Mouse (Mus musculus): ENCODE measurements at regions not wholly inside any gene's neighbourhood (a gene's known extent, or its start where the extent isn't known, plus 50 kb on each side); places are given as distances from the start of the nearest gene placed in this dataset.

GRCm38 (mm10) chr8:126784604-126785003 lies 161.0 kb downstream of the Tomm20 start:
- H3K4me2 ChIP-seq (ENCODE audit: low read length) = no peak overlapping the region
- H3K27me3 ChIP-seq (replicated peaks; ENCODE audit: control insufficient read depth, insufficient read depth, low read length) = no peaks in the 10 kb centered on the region
- no peak for DNase-seq (ENCODE audit: low spot score)
- no peak overlapping the region for H3K27ac ChIP-seq (ENCODE audit: low read depth)
- WGBS = 92% methylated on average over 4 of the region's 4 CpGs
- ATAC-seq (replicated peaks; ENCODE audit: low FRiP score, low TSS enrichment, low read depth) = no peak
- H3K9ac ChIP-seq (ENCODE audit: low read length) = no peak overlapping the region
- H3K4me1 ChIP-seq (replicated peaks; ENCODE audit: control insufficient read depth, insufficient read depth, low read length) = peaks cover 9% of the 10 kb centered on the region
- H3K9me3 ChIP-seq (ENCODE audit: control insufficient read depth, low read length) = peaks cover 4% of the 10 kb centered on the region; the same call in 1 of the 2 replicates
- no peak overlapping the region for H3K4me3 ChIP-seq (ENCODE audit: low read depth, low read length)
- no peaks in the 10 kb centered on the region for H3K36me3 ChIP-seq (ENCODE audit: control insufficient read depth, insufficient read depth, low read length)

GRCm38 (mm10) chr8:126783703-126784440 lies 161.8 kb downstream of the Tomm20 start:
- DNase-seq (ENCODE audit: low spot score) (no peak), ATAC-seq (replicated peaks; ENCODE audit: low FRiP score, low TSS enrichment, low read depth) (no peak)
- H3K9me3 ChIP-seq (ENCODE audit: control insufficient read depth, low read length) = peaks cover 4% of the 10 kb centered on the region; the same call in 1 of the 2 replicates
- 74% methylated on average over 12 of the region's 12 CpGs for WGBS
- H3K9ac ChIP-seq (ENCODE audit: low read length) = no peak overlapping the region
- no peak overlapping the region for H3K4me3 ChIP-seq (ENCODE audit: low read depth, low read length)
- H3K27ac ChIP-seq (ENCODE audit: low read depth) = no peak overlapping the region
- H3K27me3 ChIP-seq (replicated peaks; ENCODE audit: control insufficient read depth, insufficient read depth, low read length) = no peaks in the 10 kb centered on the region
- peaks cover 4% of the 10 kb centered on the region for H3K4me1 ChIP-seq (replicated peaks; ENCODE audit: control insufficient read depth, insufficient read depth, low read length)
- no peaks in the 10 kb centered on the region for H3K36me3 ChIP-seq (ENCODE audit: control insufficient read depth, insufficient read depth, low read length)
- no peak overlapping the region for H3K4me2 ChIP-seq (ENCODE audit: low read length)

GRCm38 (mm10) chr8:126778673-126779072 lies 167.0 kb downstream of the Tomm20 start:
- H3K27ac ChIP-seq (ENCODE audit: low read depth) = no peak overlapping the region
- DNase-seq (ENCODE audit: low spot score) (no peak), ATAC-seq (replicated peaks; ENCODE audit: low FRiP score, low TSS enrichment, low read depth) (no peak)
- no peaks in the 10 kb centered on the region for H3K36me3 ChIP-seq (ENCODE audit: control insufficient read depth, insufficient read depth, low read length)
- no peak overlapping the region for H3K4me2 ChIP-seq (ENCODE audit: low read length)
- H3K4me3 ChIP-seq (ENCODE audit: low read depth, low read length) = no peak overlapping the region
- no peaks in the 10 kb centered on the region for H3K27me3 ChIP-seq (replicated peaks; ENCODE audit: control insufficient read depth, insufficient read depth, low read length)
- no peaks in the 10 kb centered on the region for H3K9me3 ChIP-seq (ENCODE audit: control insufficient read depth, low read length)
- no peaks in the 10 kb centered on the region for H3K4me1 ChIP-seq (replicated peaks; ENCODE audit: control insufficient read depth, insufficient read depth, low read length)
- H3K9ac ChIP-seq (ENCODE audit: low read length) = no peak overlapping the region
- WGBS = 94% methylated on average over 7 of the region's 7 CpGs

GRCm38 (mm10) chr8:126778131-126778530 lies 167.5 kb downstream of the Tomm20 start:
- DNase-seq (ENCODE audit: low spot score) (no peak), ATAC-seq (replicated peaks; ENCODE audit: low FRiP score, low TSS enrichment, low read depth) (no peak)
- no peaks in the 10 kb centered on the region for H3K4me1 ChIP-seq (replicated peaks; ENCODE audit: control insufficient read depth, insufficient read depth, low read length)
- no peak overlapping the region for H3K9ac ChIP-seq (ENCODE audit: low read length)
- H3K27me3 ChIP-seq (replicated peaks; ENCODE audit: control insufficient read depth, insufficient read depth, low read length) = no peaks in the 10 kb centered on the region
- H3K36me3 ChIP-seq (ENCODE audit: control insufficient read depth, insufficient read depth, low read length) = no peaks in the 10 kb centered on the region
- H3K27ac ChIP-seq (ENCODE audit: low read depth) = no peak overlapping the region
- no peaks in the 10 kb centered on the region for H3K9me3 ChIP-seq (ENCODE audit: control insufficient read depth, low read length)
- no peak overlapping the region for H3K4me2 ChIP-seq (ENCODE audit: low read length)
- 94% methylated on average over 7 of the region's 7 CpGs for WGBS
- H3K4me3 ChIP-seq (ENCODE audit: low read depth, low read length) = no peak overlapping the region

GRCm38 (mm10) chr8:126776605-126777469 lies 168.8 kb downstream of the Tomm20 start:
- WGBS = 78% methylated on average over 11 of the region's 11 CpGs
- no peaks in the 10 kb centered on the region for H3K27me3 ChIP-seq (replicated peaks; ENCODE audit: control insufficient read depth, insufficient read depth, low read length)
- no peaks in the 10 kb centered on the region for H3K4me1 ChIP-seq (replicated peaks; ENCODE audit: control insufficient read depth, insufficient read depth, low read length)
- DNase-seq (ENCODE audit: low spot score) (no peak), ATAC-seq (replicated peaks; ENCODE audit: low FRiP score, low TSS enrichment, low read depth) (0 out of 2 replicates have a peak, but pooled peaks have one; percentile 28)
- no peak overlapping the region for H3K4me2 ChIP-seq (ENCODE audit: low read length)
- no peak overlapping the region for H3K9ac ChIP-seq (ENCODE audit: low read length)
- no peaks in the 10 kb centered on the region for H3K9me3 ChIP-seq (ENCODE audit: control insufficient read depth, low read length)
- no peak overlapping the region for H3K4me3 ChIP-seq (ENCODE audit: low read depth, low read length)
- no peak overlapping the region for H3K27ac ChIP-seq (ENCODE audit: low read depth)
- H3K36me3 ChIP-seq (ENCODE audit: control insufficient read depth, insufficient read depth, low read length) = no peaks in the 10 kb centered on the region

- ATAC-seq (replicated peaks; ENCODE audit: low FRiP score, low TSS enrichment, low read depth) (no peak), DNase-seq (ENCODE audit: low spot score) (no peak)
- 47% methylated on average over 3 of the region's 3 CpGs for WGBS
- no peaks in the 10 kb centered on the region for H3K27me3 ChIP-seq (replicated peaks; ENCODE audit: control insufficient read depth, insufficient read depth, low read length)
- no peak overlapping the region for H3K27ac ChIP-seq (ENCODE audit: low read depth)
- no peaks in the 10 kb centered on the region for H3K9me3 ChIP-seq (ENCODE audit: control insufficient read depth, low read length)
- no peaks in the 10 kb centered on the region for H3K36me3 ChIP-seq (ENCODE audit: control insufficient read depth, insufficient read depth, low read length)
- H3K4me3 ChIP-seq (ENCODE audit: low read depth, low read length) = no peak overlapping the region
- no peak overlapping the region for H3K9ac ChIP-seq (ENCODE audit: low read length)
- H3K4me2 ChIP-seq (ENCODE audit: low read length) = no peak overlapping the region
- no peaks in the 10 kb centered on the region for H3K4me1 ChIP-seq (replicated peaks; ENCODE audit: control insufficient read depth, insufficient read depth, low read length)
Measured at GRCm38 (mm10) chr8:126775334-126775733, 170.3 kb downstream of the Tomm20 start.

GRCm38 (mm10) chr8:126774816-126775215 lies 170.8 kb downstream of the Tomm20 start:
- Histone ChIP-seq H3K27ac (ENCODE audit: low read depth) (no peak overlapping the region), H3K4me3 (ENCODE audit: low read depth, low read length) (no peak overlapping the region), H3K9ac (ENCODE audit: low read length) (no peak overlapping the region), H3K36me3 (ENCODE audit: control insufficient read depth, insufficient read depth, low read length) (no peaks in the 10 kb centered on the region), H3K9me3 (ENCODE audit: control insufficient read depth, low read length) (no peaks in the 10 kb centered on the region), H3K27me3 (replicated peaks; ENCODE audit: control insufficient read depth, insufficient read depth, low read length) (no peaks in the 10 kb centered on the region), H3K4me2 (ENCODE audit: low read length) (no peak overlapping the region), H3K4me1 (replicated peaks; ENCODE audit: control insufficient read depth, insufficient read depth, low read length) (no peaks in the 10 kb centered on the region)
- DNase-seq (ENCODE audit: low spot score) (no peak), ATAC-seq (replicated peaks; ENCODE audit: low FRiP score, low TSS enrichment, low read depth) (no peak)
- 57% methylated on average over 7 of the region's 7 CpGs for WGBS

GRCm38 (mm10) chr8:126772748-126773147 lies 172.9 kb downstream of the Tomm20 start:
- H3K9me3 ChIP-seq (ENCODE audit: control insufficient read depth, low read length) = no peaks in the 10 kb centered on the region
- no peaks in the 10 kb centered on the region for H3K4me1 ChIP-seq (replicated peaks; ENCODE audit: control insufficient read depth, insufficient read depth, low read length)
- DNase-seq (ENCODE audit: low spot score) (no peak), ATAC-seq (replicated peaks; ENCODE audit: low FRiP score, low TSS enrichment, low read depth) (no peak)
- H3K4me3 ChIP-seq (ENCODE audit: low read depth, low read length) = no peak overlapping the region
- whole genome bisulfite sequencing = 86% methylated on average over 11 of the region's 11 CpGs
- H3K4me2 ChIP-seq (ENCODE audit: low read length) = no peak overlapping the region
- H3K36me3 ChIP-seq (ENCODE audit: control insufficient read depth, insufficient read depth, low read length) = no peaks in the 10 kb centered on the region
- H3K27ac ChIP-seq (ENCODE audit: low read depth) = no peak overlapping the region
- H3K9ac ChIP-seq (ENCODE audit: low read length) = no peak overlapping the region
- H3K27me3 ChIP-seq (replicated peaks; ENCODE audit: control insufficient read depth, insufficient read depth, low read length) = no peaks in the 10 kb centered on the region

Measured in intestine, embryonic 14.5 days (tissue).